Mouse (Mus musculus) hindbrain, embryonic 14.5 days (tissue): ENCODE results near the gene Prrc2b. TPM values are rescaled to one million over a fixed set of nuclear protein-coding genes. Genes with fewer than 3 reads are reported as not detected.

Experiments used
- ATAC-seq: fragments of 200-750 bp; cut with Nextera tagmentation; 2 replicates; pipeline ENCODE4 v1.8.0; 2017; ENCODE audit warnings: moderate number of reproducible peaks, mild to moderate bottlenecking, moderate TSS enrichment, moderate library complexity; ENCODE audit not compliant: low FRiP score
- DNase-seq: peaks from one replicate; pipeline ENCODE4 v3.0.0-alpha.2; 2015; ENCODE audit warnings: low spot score
- H3K27ac ChIP-seq: fragments of 300-500 bp; sonication (generic); 2 replicates; pipeline ENCODE4 v1.5.1; 2014; ENCODE audit warnings: mild to moderate bottlenecking, moderate library complexity
- H3K27me3 ChIP-seq: fragments of 300-500 bp; sonication (generic); 2 replicates; pipeline ENCODE4 v1.6.1; 2014; ENCODE audit warnings: mild to moderate bottlenecking, low read length, mixed read lengths; ENCODE audit not compliant: control insufficient read depth, insufficient read depth
- H3K36me3 ChIP-seq: fragments of 300-500 bp; sonication (generic); replicated peaks from 2 replicates; pipeline ENCODE4 v1.6.1; 2014; ENCODE audit not compliant: control insufficient read depth, insufficient read depth
- H3K4me1 ChIP-seq: fragments of 300-500 bp; sonication (generic); replicated peaks from 2 replicates; pipeline ENCODE4 v1.6.1; 2014; ENCODE audit warnings: antibody characterized with exemption, low read length, mixed read lengths; ENCODE audit not compliant: control insufficient read depth, insufficient read depth
- H3K4me2 ChIP-seq: fragments of 300-500 bp; sonication (generic); replicated peaks from 2 replicates; pipeline ENCODE4 v1.6.1; 2014; ENCODE audit warnings: mild to moderate bottlenecking, moderate library complexity
- H3K4me3 ChIP-seq: fragments of 300-500 bp; sonication (generic); replicated peaks from 2 replicates; pipeline ENCODE4 v1.5.1; 2014; ENCODE audit warnings: mild to moderate bottlenecking, low read length
- H3K9ac ChIP-seq: fragments of 300-500 bp; sonication (generic); 2 replicates; pipeline ENCODE4 v1.6.1; 2014
- H3K9me3 ChIP-seq: fragments of 300-500 bp; sonication (generic); 2 replicates; pipeline ENCODE4 v1.6.1; 2016; ENCODE audit warnings: low read length; ENCODE audit not compliant: control insufficient read depth
- WGBS: fragments of 180-500 bp; shearing (Covaris S2); extraction: QIAGEN DNeasy Blood & Tissue Kit; methylation state at CpG from one replicate; pipeline ENCODE4 v1.1.7; 2014; 5-methylcytosine and 5-hydroxymethylcytosine counted together
- polyA plus RNA-seq: library from polyadenylated mRNA; unstranded; fragments of >200 nt; fragmentation: Nextera tagmentation; extraction: Ambion mirVana; gene quantifications from 2 replicates; pipeline ENCODE4 v1.2.1, GENCODE M21; 2014

Gene Prrc2b
- polyA plus RNA-seq, 1 experiment from 2014 or later, result 119 TPM

GRCm38 (mm10) chr2:32182676-32183296, 31.9 kb downstream of the Prrc2b start:
- H3K36me3 ChIP-seq, result peaks cover 45% of the 10 kb centered on the region
- H3K4me2 ChIP-seq, result 0 out of 2 replicates have a peak overlapping the region, but pooled peaks have one; percentile 9
- peak; percentile 61 for ATAC-seq
- no peak overlapping the region for H3K9ac ChIP-seq
- no peak for DNase-seq
- H3K27me3 ChIP-seq, result no peaks in the 10 kb centered on the region
- H3K27ac ChIP-seq, result peak overlapping the region; percentile 55
- 63% methylated on average over 13 of the region's 13 CpGs for WGBS
- H3K9me3 ChIP-seq, result no peaks in the 10 kb centered on the region
- no peak overlapping the region for H3K4me3 ChIP-seq
- H3K4me1 ChIP-seq, result peaks cover 35% of the 10 kb centered on the region

GRCm38 (mm10) chr2:32187019-32187551, 36.2 kb downstream of the Prrc2b start:
- H3K36me3 ChIP-seq, result peaks cover 86% of the 10 kb centered on the region
- no peak overlapping the region for H3K4me3 ChIP-seq
- DNase-seq (no peak), ATAC-seq (no peak)
- no peaks in the 10 kb centered on the region for H3K9me3 ChIP-seq
- H3K27me3 ChIP-seq, result no peaks in the 10 kb centered on the region
- no peak overlapping the region for H3K27ac ChIP-seq
- H3K9ac ChIP-seq, result no peak overlapping the region
- peaks cover 12% of the 10 kb centered on the region for H3K4me1 ChIP-seq
- WGBS, result 93% methylated on average over 13 of the region's 13 CpGs
- H3K4me2 ChIP-seq, result no peak overlapping the region

GRCm38 (mm10) chr2:32187649-32188048, 36.8 kb downstream of the Prrc2b start:
- Histone ChIP-seq H3K9ac (no peak overlapping the region), H3K36me3 (peaks cover 92% of the 10 kb centered on the region), H3K27me3 (no peaks in the 10 kb centered on the region), H3K27ac (no peak overlapping the region), H3K4me2 (no peak overlapping the region), H3K4me1 (peaks cover 6% of the 10 kb centered on the region), H3K9me3 (no peaks in the 10 kb centered on the region), H3K4me3 (no peak overlapping the region)
- DNase-seq, result no peak
- ATAC-seq, result no peak
- 84% methylated on average over 7 of the region's 7 CpGs for WGBS

- no peak for ATAC-seq
- WGBS, result 86% methylated on average over 5 of the region's 5 CpGs
- H3K4me2 ChIP-seq, result no peak overlapping the region
- H3K9ac ChIP-seq, result no peak overlapping the region
- peaks cover 95% of the 10 kb centered on the region for H3K36me3 ChIP-seq
- no peaks in the 10 kb centered on the region for H3K4me1 ChIP-seq
- H3K4me3 ChIP-seq, result no peak overlapping the region
- H3K27ac ChIP-seq, result no peak overlapping the region
- no peaks in the 10 kb centered on the region for H3K9me3 ChIP-seq
- DNase-seq, result no peak
- H3K27me3 ChIP-seq, result no peaks in the 10 kb centered on the region
Measured at GRCm38 (mm10) chr2:32189060-32189681, 38.3 kb downstream of the Prrc2b start.

GRCm38 (mm10) chr2:32190620-32191019, 39.7 kb downstream of the Prrc2b start:
- H3K4me1 ChIP-seq, result no peaks in the 10 kb centered on the region
- peaks cover 97% of the 10 kb centered on the region for H3K36me3 ChIP-seq
- H3K9ac ChIP-seq, result no peak overlapping the region
- no peaks in the 10 kb centered on the region for H3K27me3 ChIP-seq
- WGBS, result 94% methylated on average over 1 of the region's 1 CpGs
- ATAC-seq, result no peak
- no peaks in the 10 kb centered on the region for H3K9me3 ChIP-seq
- DNase-seq, result no peak
- no peak overlapping the region for H3K4me2 ChIP-seq
- no peak overlapping the region for H3K4me3 ChIP-seq
- no peak overlapping the region for H3K27ac ChIP-seq

GRCm38 (mm10) chr2:32191872-32192507, 41.1 kb downstream of the Prrc2b start:
- DNase-seq, result no peak
- H3K4me3 ChIP-seq, result no peak overlapping the region
- H3K4me2 ChIP-seq, result no peak overlapping the region
- peaks cover 98% of the 10 kb centered on the region for H3K36me3 ChIP-seq
- no peak overlapping the region for H3K9ac ChIP-seq
- 84% methylated on average over 15 of the region's 18 CpGs for WGBS
- no peak overlapping the region for H3K27ac ChIP-seq
- ATAC-seq, result no peak; the same call in 1 of the 2 replicates
- H3K27me3 ChIP-seq, result no peaks in the 10 kb centered on the region
- H3K4me1 ChIP-seq, result no peaks in the 10 kb centered on the region
- no peaks in the 10 kb centered on the region for H3K9me3 ChIP-seq

- DNase-seq, result no peak
- H3K9me3 ChIP-seq, result no peaks in the 10 kb centered on the region
- H3K4me1 ChIP-seq, result no peaks in the 10 kb centered on the region
- H3K27ac ChIP-seq, result no peak overlapping the region
- WGBS, result 71% methylated on average over 11 of the region's 11 CpGs
- H3K27me3 ChIP-seq, result no peaks in the 10 kb centered on the region
- H3K4me3 ChIP-seq, result no peak overlapping the region
- H3K36me3 ChIP-seq, result peaks cover 100% of the 10 kb centered on the region
- H3K9ac ChIP-seq, result no peak overlapping the region
- H3K4me2 ChIP-seq, result no peak overlapping the region
- ATAC-seq, result no peak
Measured at GRCm38 (mm10) chr2:32198977-32199376, 48.1 kb downstream of the Prrc2b start.

GRCm38 (mm10) chr2:32200033-32200432, 49.2 kb downstream of the Prrc2b start:
- no peak overlapping the region for H3K4me3 ChIP-seq
- no peak overlapping the region for H3K27ac ChIP-seq
- H3K36me3 ChIP-seq, result peaks cover 100% of the 10 kb centered on the region
- no peak overlapping the region for H3K4me2 ChIP-seq
- 95% methylated on average over 4 of the region's 4 CpGs for WGBS
- no peak overlapping the region for H3K9ac ChIP-seq
- no peaks in the 10 kb centered on the region for H3K4me1 ChIP-seq
- no peaks in the 10 kb centered on the region for H3K9me3 ChIP-seq
- no peak for ATAC-seq
- no peak for DNase-seq
- no peaks in the 10 kb centered on the region for H3K27me3 ChIP-seq

- Histone ChIP-seq H3K4me3 (no peak overlapping the region), H3K27ac (0 out of 2 replicates have a peak overlapping the region, but pooled peaks have one; percentile 54), H3K27me3 (no peaks in the 10 kb centered on the region), H3K4me1 (no peaks in the 10 kb centered on the region), H3K4me2 (no peak overlapping the region), H3K36me3 (peaks cover 100% of the 10 kb centered on the region), H3K9me3 (no peaks in the 10 kb centered on the region), H3K9ac (no peak overlapping the region)
- WGBS, result 87% methylated on average over 11 of the region's 11 CpGs
- DNase-seq (no peak), ATAC-seq (no peak)
Measured at GRCm38 (mm10) chr2:32200712-32201111, 49.8 kb downstream of the Prrc2b start.
